Mouse (Mus musculus): ENCODE results near the gene 2010111I01Rik. TPM values are rescaled to one million over a fixed set of nuclear protein-coding genes. Genes with fewer than 3 reads are reported as not detected.

The 2010111I01Rik gene
- polyA plus RNA-seq, 1 experiment from 2014 or later, result 134 TPM

DNA sequence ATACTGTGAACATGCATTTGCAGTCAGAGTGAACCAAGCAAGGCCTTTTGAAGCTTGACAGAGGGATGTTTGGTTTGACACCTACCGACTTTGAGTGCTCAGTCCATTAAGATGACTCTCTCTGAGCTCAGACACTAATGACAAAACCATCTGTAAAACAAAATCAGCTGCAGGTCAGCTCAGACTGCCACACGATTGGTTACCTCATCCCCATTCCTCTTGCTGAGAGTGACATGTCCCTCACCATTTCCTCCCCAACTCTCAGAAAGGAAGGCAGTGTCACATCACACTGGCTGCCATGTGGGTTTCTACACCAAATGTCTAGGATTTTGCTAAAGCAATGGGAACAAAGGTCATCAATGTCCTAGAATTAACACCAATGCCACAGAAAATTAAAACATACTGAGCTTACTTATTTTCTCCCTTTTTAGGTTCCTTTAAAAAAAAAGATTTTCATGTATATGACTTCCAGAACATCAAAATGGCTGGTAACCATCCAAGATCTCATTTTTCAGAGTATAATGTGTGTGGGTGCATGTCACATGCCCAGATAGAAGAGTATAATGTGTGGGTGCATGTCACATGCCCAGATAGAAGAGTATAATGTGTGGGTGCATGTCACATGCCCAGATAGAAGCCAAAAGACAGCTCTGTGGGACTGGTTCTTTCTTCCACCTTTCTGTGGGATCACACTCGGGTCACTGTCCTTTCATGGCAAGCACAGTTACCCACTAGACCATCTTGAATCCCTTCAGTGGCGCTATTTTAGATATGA lies 395.6 kb downstream of the 2010111I01Rik start:
- Histone ChIP-seq H3K4me3 (ENCODE audit: low read depth, low read length) (no peak overlapping the region), H3K4me1 (ENCODE audit: control insufficient read depth, insufficient read depth, low read length) (peaks cover 3% of the 10 kb centered on the region; the same call in 1 of the 2 replicates), H3K9ac (ENCODE audit: low read length) (no peak overlapping the region), H3K27me3 (ENCODE audit: control insufficient read depth, insufficient read depth, low read length) (no peaks in the 10 kb centered on the region), H3K27ac (replicated peaks; ENCODE audit: low read depth, low read length) (no peak overlapping the region), H3K4me2 (ENCODE audit: low read depth, severe bottlenecking) (no peak overlapping the region), H3K36me3 (ENCODE audit: control insufficient read depth, insufficient read depth, low read length) (no peaks in the 10 kb centered on the region), H3K9me3 (ENCODE audit: control insufficient read depth, low read length) (no peaks in the 10 kb centered on the region)
- DNase-seq (ENCODE audit: low spot score) (no peak), ATAC-seq (ENCODE audit: insufficient number of reproducible peaks, low FRiP score, low TSS enrichment, low read depth) (no peak)
- WGBS, result 69% methylated on average over 4 of the region's 4 CpGs

GRCm38 (mm10) chr13:63361755-63362154 lies 397.1 kb downstream of the 2010111I01Rik start:
- ATAC-seq (ENCODE audit: insufficient number of reproducible peaks, low FRiP score, low TSS enrichment, low read depth), result no peak
- H3K36me3 ChIP-seq (ENCODE audit: control insufficient read depth, insufficient read depth, low read length), result no peaks in the 10 kb centered on the region
- no peak overlapping the region for H3K4me3 ChIP-seq (ENCODE audit: low read depth, low read length)
- H3K27ac ChIP-seq (replicated peaks; ENCODE audit: low read depth, low read length), result no peak overlapping the region
- no peak overlapping the region for H3K4me2 ChIP-seq (ENCODE audit: low read depth, severe bottlenecking)
- H3K9ac ChIP-seq (ENCODE audit: low read length), result no peak overlapping the region
- H3K27me3 ChIP-seq (ENCODE audit: control insufficient read depth, insufficient read depth, low read length), result no peaks in the 10 kb centered on the region
- no peak for DNase-seq (ENCODE audit: low spot score)
- H3K4me1 ChIP-seq (ENCODE audit: control insufficient read depth, insufficient read depth, low read length), result peaks cover 3% of the 10 kb centered on the region; the same call in 1 of the 2 replicates
- WGBS, result 81% methylated on average over 3 of the region's 3 CpGs
- H3K9me3 ChIP-seq (ENCODE audit: control insufficient read depth, low read length), result no peaks in the 10 kb centered on the region

DNA sequence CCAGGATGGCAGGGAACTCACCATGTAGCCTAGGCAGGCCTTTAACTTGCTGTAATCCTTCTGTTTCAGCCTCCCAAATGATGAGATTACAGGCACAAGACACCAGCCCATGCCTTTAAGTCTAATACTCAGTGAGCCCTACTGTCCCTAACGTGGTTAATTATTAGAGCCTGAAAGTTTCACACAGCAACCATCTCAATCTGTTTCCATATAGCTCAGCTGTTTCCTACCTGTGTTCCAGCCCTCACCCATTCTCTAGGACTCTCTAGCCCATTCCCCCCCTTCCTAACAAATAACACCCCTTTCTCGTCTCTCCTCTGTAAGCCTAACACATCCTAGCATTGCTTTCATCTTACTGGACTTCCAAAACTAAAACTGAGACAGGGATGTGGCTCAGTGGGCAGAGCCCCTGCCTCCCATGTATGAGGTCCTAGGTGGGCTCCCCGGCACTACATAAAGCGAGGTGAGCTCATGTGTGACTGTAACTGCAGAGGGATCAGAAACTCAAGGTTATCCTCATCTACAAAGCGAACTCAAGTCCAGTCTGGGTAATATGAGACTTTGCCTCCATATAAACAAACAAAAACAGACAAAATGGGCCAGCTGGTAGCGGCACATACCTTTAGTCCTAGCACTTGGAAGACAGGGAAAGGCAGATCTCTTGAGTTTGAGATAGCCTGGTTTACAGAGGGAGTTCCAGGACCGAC lies 408.9 kb downstream of the 2010111I01Rik start:
- 87% methylated on average over 7 of the region's 7 CpGs for WGBS
- no peaks in the 10 kb centered on the region for H3K27me3 ChIP-seq (ENCODE audit: control insufficient read depth, insufficient read depth, low read length)
- no peak overlapping the region for H3K9ac ChIP-seq (ENCODE audit: low read length)
- no peaks in the 10 kb centered on the region for H3K9me3 ChIP-seq (ENCODE audit: control insufficient read depth, low read length)
- no peak overlapping the region for H3K4me2 ChIP-seq (ENCODE audit: low read depth, severe bottlenecking)
- no peak overlapping the region for H3K27ac ChIP-seq (replicated peaks; ENCODE audit: low read depth, low read length)
- H3K36me3 ChIP-seq (ENCODE audit: control insufficient read depth, insufficient read depth, low read length), result no peaks in the 10 kb centered on the region
- no peaks in the 10 kb centered on the region for H3K4me1 ChIP-seq (ENCODE audit: control insufficient read depth, insufficient read depth, low read length)
- H3K4me3 ChIP-seq (ENCODE audit: low read depth, low read length), result no peak overlapping the region
- ATAC-seq (ENCODE audit: insufficient number of reproducible peaks, low FRiP score, low TSS enrichment, low read depth) (no peak), DNase-seq (ENCODE audit: low spot score) (no peak)

MicroRNAs encoded within 50 kb of the gene (microRNA counts, 519-probe panel; counts per million panel counts)
- microRNA mmu-miR-23b (4,683 counts per million, percentile 75 among the panel's probes with 10 or more counts), microRNA mmu-miR-24 (4,520 counts per million, percentile 70 among the panel's probes with 10 or more counts), microRNA mmu-miR-27b (3,647 counts per million, percentile 51 among the panel's probes with 10 or more counts)

Small RNA genes within 50 kb of the gene (microRNA-seq; reads per million reads assigned to microRNA genes)
- gene Mir23b (23,722 reads per million, percentile 97 among the genes with 10 or more reads in this experiment), gene Mir24-1 (not detected), gene Mir27b (2,429 reads per million, percentile 84 among the genes with 10 or more reads in this experiment), gene Mir3074-1 (not detected)

Other genes starting within 250 kb of the 2010111I01Rik start
- 38.5 and 40.5 TPM in 2 replicates for gene Platr25, start 204.2 kb upstream of the 2010111I01Rik start, polyA plus RNA-seq (2014; fragmentation: Nextera tagmentation; extraction: Ambion mirVana)
- gene Gm5141, start 179.1 kb upstream of the 2010111I01Rik start, polyA plus RNA-seq (2014; fragmentation: Nextera tagmentation; extraction: Ambion mirVana), result 13.6 and 14.7 TPM in 2 replicates
- gene Fbp2, start 106.5 kb upstream of the 2010111I01Rik start, polyA plus RNA-seq (2014; fragmentation: Nextera tagmentation; extraction: Ambion mirVana), result 0.15 and 0.96 TPM in 2 replicates
- 0.13 TPM in 1 of 2 replicates, not detected in the other for gene Fbp1, start 76.6 kb upstream of the 2010111I01Rik start, polyA plus RNA-seq (2014; fragmentation: Nextera tagmentation; extraction: Ambion mirVana)

Measured in limb, embryonic 11.5 days (tissue).